Mouse (Mus musculus) kidney, adult 2 months (tissue): ENCODE results near the gene Gna12. TPM values are rescaled to one million over a fixed set of nuclear protein-coding genes. Genes with fewer than 3 reads are reported as not detected.

Experiments used
- DNase-seq: peaks from one replicate; pipeline ENCODE4 v3.0.0; 2021
- H3K27ac ChIP-seq: fragments of 200-500 bp; 2 replicates; pipeline ENCODE4 v1.5.1; 2012; ENCODE audit warnings: low read depth, low read length, control low read depth, inconsistent platforms; ENCODE audit not compliant: insufficient read depth
- H3K27me3 ChIP-seq: fragments of 200-500 bp; replicated peaks from 2 replicates; pipeline ENCODE4 v1.6.1; 2012; ENCODE audit warnings: mild to moderate bottlenecking, moderate library complexity, low read length, inconsistent platforms; ENCODE audit not compliant: control insufficient read depth, insufficient read depth
- H3K36me3 ChIP-seq: fragments of 200-500 bp; 2 replicates; pipeline ENCODE4 v1.6.1; 2012; ENCODE audit warnings: mild to moderate bottlenecking, moderate library complexity, low read length, inconsistent platforms; ENCODE audit not compliant: control insufficient read depth, insufficient read depth
- H3K4me1 ChIP-seq: fragments of 200-500 bp; 2 replicates; pipeline ENCODE4 v1.6.1; 2011; ENCODE audit warnings: low read length; ENCODE audit not compliant: control insufficient read depth, insufficient read depth
- H3K4me3 ChIP-seq: fragments of 200-500 bp; 2 replicates; pipeline ENCODE4 v1.5.1; 2011; ENCODE audit warnings: mild to moderate bottlenecking, low read depth, low read length, control low read depth; ENCODE audit not compliant: insufficient read depth
- CTCF ChIP-seq: fragments of 200-500 bp; conservative IDR thresholded peaks from 2 replicates; pipeline ENCODE4 v1.5.1; 2011; ENCODE audit warnings: low read depth, mild to moderate bottlenecking, control low read depth, low read length, moderate library complexity, mixed read lengths; ENCODE audit not compliant: insufficient read depth, insufficient read length
- POLR2A ChIP-seq: fragments of 200-500 bp; IDR thresholded peaks from one replicate; pipeline ENCODE4 v1.6.1; 2011; ENCODE audit warnings: low read depth, low read length, control low read depth
- whole genome bisulfite sequencing: fragments of 180-500 bp; shearing (Covaris S2); methylation state at CpG from one replicate; pipeline ENCODE4 v1.1.7; 2018; 5-methylcytosine and 5-hydroxymethylcytosine counted together
- polyA plus RNA-seq: library from polyadenylated mRNA; depleted of rRNA; stranded (reverse); fragments of >200 nt; gene quantifications from 2 replicates; pipeline ENCODE4 v1.2.3, GENCODE M21; 2012; rRNA removed

Gna12 gene
- polyA plus RNA-seq: 122 and 136 TPM in 2 replicates

DNA sequence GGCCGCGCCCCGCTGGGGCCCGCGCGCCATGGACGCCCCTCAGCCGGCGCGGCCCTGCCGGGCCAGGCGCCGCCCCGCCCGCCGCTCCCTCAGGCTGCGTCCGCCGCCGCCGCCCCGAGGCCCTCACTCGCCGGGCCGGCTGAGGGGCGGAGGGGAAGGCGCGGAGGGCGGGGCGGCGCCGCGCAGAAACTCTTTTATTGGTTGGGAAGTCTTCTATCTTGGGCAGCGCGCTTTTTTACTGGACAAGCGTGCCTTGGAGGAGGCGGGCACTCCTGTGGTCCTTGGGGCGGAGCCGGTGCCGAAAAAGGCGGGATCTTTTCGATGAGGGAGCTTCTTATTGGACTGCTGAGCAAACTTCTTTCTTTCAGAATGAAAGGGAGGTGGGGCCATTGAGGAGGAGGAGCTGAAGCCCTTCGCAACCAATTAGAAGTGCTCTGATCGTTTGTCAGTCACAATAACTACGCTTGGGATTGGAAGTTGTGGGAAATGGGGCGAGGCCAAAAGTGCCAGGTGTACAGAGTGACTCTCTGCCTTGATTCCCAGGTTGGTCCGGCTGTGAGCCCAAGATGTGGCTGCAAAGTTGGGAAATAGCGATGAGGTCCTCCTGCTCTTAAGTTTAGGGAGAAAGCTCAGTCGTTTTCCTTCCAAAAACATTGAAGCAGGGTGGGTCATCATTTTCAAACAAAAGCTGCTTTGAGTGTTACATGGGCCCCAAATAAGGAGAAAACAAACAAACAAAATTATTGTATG is at the start of gene Gna12:
Gna12 (minus strand) TSS at position 118 of the 750 bp plus-strand sequence.
- Histone ChIP-seq H3K4me1 (peaks cover 19% of the 10 kb centered on the region), H3K27me3 (no peaks in the 10 kb centered on the region), H3K4me3 (peak within 1 kb of the TSS; percentile 74), H3K27ac (peak within 1 kb of the TSS; percentile 96), H3K36me3 (no peaks in the 10 kb centered on the region)
- DNase-seq: peak; percentile 99
- 1% methylated on average over 49 of the region's 49 CpGs for WGBS
- TF ChIP-seq CTCF (no peak), POLR2A (no peak)

DNA sequence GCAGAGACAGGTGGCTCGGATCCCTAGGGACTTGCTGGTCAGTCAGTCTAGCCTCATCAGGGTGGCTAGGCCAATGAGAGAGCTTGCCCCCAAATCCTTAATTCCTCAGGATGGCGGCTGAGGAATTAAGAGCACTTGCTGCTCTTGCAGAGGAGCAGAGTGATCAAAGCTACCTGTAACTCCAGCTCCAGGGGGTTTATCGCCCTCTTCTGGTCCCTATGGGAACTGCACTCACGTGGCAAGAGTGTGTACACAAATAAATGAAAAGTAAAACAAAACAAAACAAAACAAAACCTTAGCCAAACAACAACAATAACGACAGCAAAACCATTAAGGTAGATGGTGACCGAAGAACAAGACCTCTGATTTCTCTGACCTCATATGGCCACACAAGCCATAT is 48.4 kb upstream of the Gna12 start:
- Histone ChIP-seq H3K27me3 (no peaks in the 10 kb centered on the region), H3K4me1 (no peaks in the 10 kb centered on the region), H3K27ac (no peak overlapping the region), H3K4me3 (no peak overlapping the region), H3K36me3 (no peaks in the 10 kb centered on the region)
- TF ChIP-seq POLR2A: no peak
- no peak for TF ChIP-seq CTCF
- DNase-seq: no peak
- 77% methylated on average over 6 of the region's 6 CpGs for WGBS

DNA sequence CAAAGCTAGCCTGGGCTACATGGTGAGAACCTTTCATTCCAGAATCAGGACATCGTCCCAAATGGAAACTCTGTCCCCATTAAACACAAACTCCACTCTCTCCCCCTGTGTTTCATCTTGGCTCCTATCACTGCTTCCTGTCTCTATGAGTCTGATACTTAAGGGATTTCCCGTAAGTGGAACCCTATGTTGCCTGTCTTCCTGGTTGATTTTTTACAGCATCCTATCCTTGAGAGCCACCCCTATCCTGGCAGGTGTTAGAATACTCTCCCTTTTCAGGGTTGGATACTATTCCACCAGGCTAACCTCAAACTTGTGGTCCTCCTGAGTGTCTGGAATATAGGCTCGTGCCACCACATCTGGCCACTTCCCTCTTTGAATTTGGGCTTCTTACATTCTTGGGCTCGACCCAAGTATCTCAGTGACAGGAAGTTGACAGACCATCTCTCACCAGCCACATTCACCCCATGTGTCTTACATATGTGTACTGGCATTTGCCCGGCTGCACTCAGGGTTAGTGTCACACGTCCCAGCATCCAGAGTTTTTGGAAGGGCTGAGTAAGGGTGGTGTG is 43.6 kb upstream of the Gna12 start:
- Histone ChIP-seq H3K27me3 (no peaks in the 10 kb centered on the region), H3K36me3 (no peaks in the 10 kb centered on the region), H3K27ac (no peak overlapping the region), H3K4me3 (no peak overlapping the region), H3K4me1 (no peaks in the 10 kb centered on the region)
- WGBS: 69% methylated on average over 6 of the region's 6 CpGs
- no peak for DNase-seq
- TF ChIP-seq CTCF (no peak), POLR2A (no peak)

DNA sequence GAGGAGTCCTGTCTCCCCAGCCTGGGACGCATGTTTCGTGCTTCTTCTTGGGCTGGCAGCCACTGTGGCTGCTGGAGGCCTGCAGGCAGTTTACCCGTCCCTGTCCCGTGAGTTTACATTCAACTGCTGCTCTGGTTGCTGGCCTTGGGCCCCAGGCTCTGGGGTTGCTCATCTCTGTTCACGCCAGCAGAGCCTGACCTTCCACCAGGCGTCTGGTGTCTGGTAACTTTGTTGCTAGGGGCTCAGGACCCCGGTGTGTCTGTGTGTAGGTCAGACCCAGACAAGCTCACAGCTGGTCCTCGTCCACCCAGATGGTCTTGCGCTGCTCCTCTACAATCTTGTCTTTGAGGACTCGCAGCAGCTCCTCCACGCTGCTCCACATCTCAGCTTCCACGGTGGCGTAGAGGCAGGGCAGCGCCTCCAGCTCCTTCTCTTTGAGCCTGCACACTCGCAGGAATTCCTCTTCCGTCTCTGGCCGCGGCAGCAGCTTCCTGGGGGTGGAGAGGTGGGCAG is 42.9 kb upstream of the Gna12 start:
- no peaks in the 10 kb centered on the region for H3K27me3 ChIP-seq
- TF ChIP-seq CTCF: no peak
- TF ChIP-seq POLR2A: no peak
- no peaks in the 10 kb centered on the region for H3K4me1 ChIP-seq
- no peaks in the 10 kb centered on the region for H3K36me3 ChIP-seq
- no peak overlapping the region for H3K4me3 ChIP-seq
- no peak overlapping the region for H3K27ac ChIP-seq
- DNase-seq: no peak
- WGBS: 19% methylated on average over 18 of the region's 18 CpGs

DNA sequence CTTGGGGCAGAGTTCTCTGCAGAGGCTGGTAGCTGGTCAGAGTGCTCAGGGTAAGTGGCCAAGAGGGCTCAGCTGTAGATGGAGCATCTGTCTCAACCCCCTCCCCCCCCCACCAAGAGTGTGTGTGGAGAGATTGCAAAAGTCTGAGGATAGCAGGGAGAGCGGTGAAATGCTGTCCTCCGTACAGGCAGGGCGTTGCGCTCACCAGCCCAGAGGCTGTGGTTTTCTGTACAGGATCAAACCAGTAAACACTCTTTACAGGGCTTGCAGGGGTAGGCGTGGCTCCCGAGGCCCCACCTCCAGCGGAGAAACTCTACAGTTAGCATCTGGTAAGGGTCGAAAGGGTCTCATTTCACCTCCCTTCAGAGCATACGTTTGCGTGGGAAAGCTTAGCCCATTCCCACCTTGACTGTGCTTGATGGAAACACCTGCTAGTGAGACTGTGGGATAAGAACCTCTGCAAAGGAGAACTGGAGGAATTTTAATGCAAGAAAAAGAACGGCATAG is 42.4 kb upstream of the Gna12 start:
- H3K4me1 ChIP-seq: no peaks in the 10 kb centered on the region
- H3K27me3 ChIP-seq: no peaks in the 10 kb centered on the region
- TF ChIP-seq POLR2A: no peak
- no peak for TF ChIP-seq CTCF
- H3K36me3 ChIP-seq: no peaks in the 10 kb centered on the region
- no peak overlapping the region for H3K4me3 ChIP-seq
- 39% methylated on average over 11 of the region's 11 CpGs for WGBS
- no peak overlapping the region for H3K27ac ChIP-seq
- DNase-seq: no peak

DNA sequence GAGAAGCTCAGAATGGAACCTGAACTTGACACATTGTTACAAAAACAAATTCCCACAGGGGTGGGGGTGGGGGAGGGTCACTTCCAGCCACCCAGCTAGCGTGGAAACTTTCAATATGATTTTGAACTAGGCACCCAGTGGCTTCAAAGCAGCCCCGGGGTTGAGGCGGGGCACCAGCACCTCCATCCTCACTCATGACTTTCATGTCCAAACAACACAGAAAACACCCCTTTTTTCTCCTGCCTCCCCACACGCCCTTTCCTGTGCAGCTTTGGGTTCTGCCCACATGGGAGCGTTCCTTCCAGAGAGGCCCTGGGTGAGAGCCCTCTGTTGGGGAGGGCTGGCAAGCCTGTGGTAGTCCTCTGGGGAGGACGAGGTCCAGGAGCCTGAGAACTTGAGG is 41.0 kb upstream of the Gna12 start:
- TF ChIP-seq POLR2A (no peak), CTCF (no peak)
- Histone ChIP-seq H3K4me3 (no peak overlapping the region), H3K4me1 (no peaks in the 10 kb centered on the region), H3K27ac (no peak overlapping the region), H3K27me3 (no peaks in the 10 kb centered on the region), H3K36me3 (no peaks in the 10 kb centered on the region)
- 61% methylated on average over 6 of the region's 6 CpGs for WGBS
- DNase-seq: no peak

DNA sequence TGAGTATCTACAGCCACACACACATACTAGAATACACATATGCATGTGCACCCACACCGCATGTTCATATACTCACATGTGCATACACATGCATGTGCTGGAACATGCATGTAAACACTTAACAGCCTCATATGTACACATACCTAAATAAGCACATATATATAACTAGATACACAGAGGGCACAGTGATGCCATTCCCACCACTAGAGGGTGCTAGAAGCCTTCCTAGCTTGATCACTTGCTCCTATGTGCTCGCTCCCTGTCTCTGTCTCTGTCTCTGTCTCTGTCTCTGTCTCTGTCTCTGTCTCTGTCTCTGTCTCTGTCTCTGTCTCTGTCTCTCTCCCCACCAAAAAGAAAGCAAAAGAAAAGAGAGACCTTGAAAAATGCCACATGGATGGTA is 38.8 kb upstream of the Gna12 start:
- no peaks in the 10 kb centered on the region for H3K27me3 ChIP-seq
- H3K4me1 ChIP-seq: no peaks in the 10 kb centered on the region
- WGBS: 63% methylated on average over 2 of the region's 2 CpGs
- no peak overlapping the region for H3K4me3 ChIP-seq
- TF ChIP-seq POLR2A (no peak), CTCF (peak; percentile 68)
- no peak overlapping the region for H3K27ac ChIP-seq
- no peaks in the 10 kb centered on the region for H3K36me3 ChIP-seq
- peak; percentile 64 for DNase-seq
